Mouse (Mus musculus) lung, postnatal 10 days (tissue): ENCODE measurements around the gene Rgs2.

Experiments
- DNase-seq: peaks from one replicate; pipeline ENCODE4 v3.0.0; 2021

Gene Rgs2

DNA sequence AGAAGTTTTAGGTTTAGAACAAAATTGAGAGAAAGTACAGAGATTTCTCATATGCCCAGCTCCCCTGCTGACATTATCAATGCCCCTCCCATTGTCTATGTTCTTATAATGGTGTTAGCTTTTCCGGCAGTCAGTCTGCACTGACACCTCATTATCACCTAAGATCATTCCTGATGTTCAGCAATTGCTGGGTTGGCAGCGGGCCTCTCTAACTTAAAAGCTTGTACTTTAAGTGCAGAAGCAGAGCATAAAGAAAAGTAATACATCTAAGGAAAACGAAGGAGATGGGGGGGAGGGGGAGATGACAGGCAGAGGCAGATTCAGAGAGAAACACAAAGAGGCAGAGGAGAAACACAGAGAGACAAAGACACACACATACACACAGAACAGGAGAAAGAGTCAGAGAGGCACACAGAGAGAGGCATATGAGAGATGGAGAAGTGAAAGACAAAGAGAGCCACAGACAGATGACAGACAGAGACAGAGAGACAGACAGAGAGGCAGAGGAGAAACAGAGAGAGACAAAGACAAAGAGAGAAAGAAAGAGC, 21.1 kb downstream of the Rgs2 start:
- no peak for DNase-seq

- no peak for DNase-seq
These were observed 21.7 kb downstream of the Rgs2 start for GRCm38 (mm10) chr1:143982085-143982764.

GRCm38 (mm10) chr1:143980811-143981210, 23.1 kb downstream of the Rgs2 start:
- DNase-seq, result no peak

- DNase-seq, result no peak
These were observed 29.3 kb downstream of the Rgs2 start for GRCm38 (mm10) chr1:143974637-143975036.

GRCm38 (mm10) chr1:143962301-143962700, 41.7 kb downstream of the Rgs2 start:
- no peak for DNase-seq

DNA sequence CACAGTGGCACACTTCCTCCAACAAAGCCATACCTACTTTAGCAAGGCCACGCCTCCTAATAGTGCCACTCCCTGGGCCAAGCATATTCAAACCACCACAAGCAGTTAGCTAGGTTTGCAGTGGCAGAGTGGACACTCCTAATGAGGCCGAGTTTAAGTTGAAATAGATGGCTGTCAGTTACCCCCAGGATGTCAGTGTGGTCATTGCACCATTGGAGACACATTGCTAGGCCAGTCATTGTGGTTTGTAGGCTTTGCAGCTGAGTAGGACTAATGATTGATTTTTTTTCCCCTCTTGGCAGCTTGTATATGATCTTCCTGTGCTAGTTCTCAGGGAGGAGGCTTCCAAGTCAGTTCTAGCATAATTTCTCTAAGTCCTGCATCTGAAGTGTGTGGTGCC, 43.6 kb downstream of the Rgs2 start:
- no peak for DNase-seq

DNA sequence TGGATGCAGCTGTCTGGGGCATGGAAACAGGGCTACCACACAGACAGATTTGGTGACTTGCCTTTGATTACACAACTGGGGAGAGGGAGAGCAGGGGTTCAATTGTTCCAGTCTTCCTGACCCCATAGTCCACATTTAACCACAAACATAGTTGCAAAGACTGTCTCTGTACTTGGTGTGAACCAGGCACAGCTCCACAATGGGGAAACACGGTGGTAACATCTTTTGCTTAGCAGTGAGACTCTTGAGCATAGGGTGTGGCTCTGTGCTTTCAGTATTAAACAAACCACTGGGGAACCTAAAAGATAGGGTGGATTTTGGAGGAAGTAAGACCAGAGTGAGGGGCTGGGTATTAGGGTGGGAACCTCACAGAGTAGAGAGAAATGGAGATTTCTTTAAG, 47.9 kb downstream of the Rgs2 start:
- no peak for DNase-seq

DNA sequence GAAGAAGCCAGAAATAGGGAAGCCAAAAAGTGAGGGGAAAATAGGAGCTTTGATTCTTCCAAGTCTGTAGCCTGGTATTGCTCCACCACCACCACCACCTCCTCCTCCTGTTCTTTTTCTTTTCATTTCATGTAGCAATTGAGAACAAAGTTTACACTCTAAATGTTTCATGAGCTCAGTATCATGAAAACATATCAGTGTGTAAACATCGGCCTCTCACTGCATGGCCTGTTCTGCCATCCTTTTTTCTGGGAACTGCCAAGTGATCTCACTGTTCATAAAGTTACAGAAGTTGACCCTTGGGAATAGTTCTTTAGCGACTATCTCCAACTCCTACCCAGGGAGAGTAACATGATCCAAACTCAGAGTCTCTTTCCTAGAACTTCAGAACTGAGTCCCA, 51.1 kb downstream of the Rgs2 start:
- DNase-seq, result no peak
